Mouse (Mus musculus) CH12.LX (cell line): Measurements from ENCODE around the gene Slc6a2. TPM values are rescaled to one million over a fixed set of nuclear protein-coding genes. Genes with fewer than 3 reads are reported as not detected.

Experiments used
- DNase-seq: peaks from one replicate; pipeline ENCODE4 v3.0.0-alpha.2; 2013; ENCODE audit errors: extremely low read depth
- H3K27ac ChIP-seq: 2 replicates; pipeline ENCODE4 v1.5.1; 2012; ENCODE audit warnings: low read depth, mild to moderate bottlenecking, control low read depth, moderate library complexity; ENCODE audit not compliant: insufficient read depth
- H3K27me3 ChIP-seq: replicated peaks from 2 replicates; pipeline ENCODE3; 2012; ENCODE audit warnings: inconsistent platforms
- H3K36me3 ChIP-seq, 2 experiments: replicated peaks in 1 of 2; 2 replicates each; pipeline versions ENCODE3 to v1.6.1; 2012; ENCODE audit warnings: inconsistent platforms in 1 of 2, low read length in 1 of 2, mild to moderate bottlenecking in 1 of 2, mixed read lengths in 1 of 2, moderate library complexity in 1 of 2; ENCODE audit not compliant: control insufficient read depth in 1 of 2, insufficient read depth in 1 of 2
- H3K4me1 ChIP-seq, 2 experiments: 2 replicates each; pipeline ENCODE4 v1.6.1; 2012; ENCODE audit warnings: inconsistent platforms in 1 of 2, moderate library complexity in 1 of 2; ENCODE audit not compliant: insufficient read depth in 2 of 2, control insufficient read depth in 1 of 2
- H3K4me2 ChIP-seq: 2 replicates; pipeline ENCODE4 v1.6.1; 2012; ENCODE audit warnings: low read depth, mild to moderate bottlenecking, control low read depth; ENCODE audit not compliant: poor library complexity, insufficient read depth, severe bottlenecking
- H3K4me3 ChIP-seq, 3 experiments: fragments of 150-350 bp in 1 of 3; sonication (generic) in 1 of 3; replicated peaks in 1 of 3; 2 replicates each; pipeline versions ENCODE3 to v1.5.1; 2011 to 2012; ENCODE audit warnings: low read depth in 2 of 3, low read length in 2 of 3, mild to moderate bottlenecking in 2 of 3, moderate library complexity in 2 of 3, control low read depth in 1 of 3, improper control_type of control experiment in 1 of 3, inconsistent platforms in 1 of 3, mixed read lengths in 1 of 3; ENCODE audit not compliant: poor library complexity in 1 of 3
- H3K79me2 ChIP-seq: replicated peaks from 2 replicates; pipeline ENCODE4 v1.6.1; 2012; ENCODE audit warnings: mild to moderate bottlenecking, moderate library complexity; ENCODE audit not compliant: control insufficient read depth, poor library complexity, insufficient read depth, severe bottlenecking; ENCODE audit errors: extremely low read depth
- H3K9ac ChIP-seq: 2 replicates; pipeline ENCODE4 v1.6.1; 2012; ENCODE audit warnings: low read depth, mild to moderate bottlenecking, control low read depth, moderate library complexity; ENCODE audit not compliant: insufficient read depth
- H3K9me3 ChIP-seq: replicated peaks from 2 replicates; pipeline ENCODE3; 2012; ENCODE audit warnings: low read length, inconsistent platforms, mixed read lengths
- BHLHE40 ChIP-seq: IDR thresholded peaks from 2 replicates; pipeline ENCODE4 v1.6.1; 2011; ENCODE audit warnings: mild to moderate bottlenecking, low read depth, low read length, improper control_type of control experiment
- CHD1 ChIP-seq: IDR thresholded peaks from 2 replicates; pipeline ENCODE4 v1.6.1; 2012; ENCODE audit warnings: low read depth, low read length, improper control_type of control experiment, inconsistent platforms
- CHD2 ChIP-seq: IDR thresholded peaks from 2 replicates; pipeline ENCODE4 v1.6.1; 2011; ENCODE audit warnings: low read length, improper control_type of control experiment
- CTCF ChIP-seq, 2 experiments: IDR thresholded peaks in 1 of 2; conservative IDR thresholded peaks in 1 of 2; 2 replicates each; pipeline ENCODE4 v1.5.1; 2011 to 2012; ENCODE audit warnings: low read depth in 2 of 2, low read length in 2 of 2, improper control_type of control experiment in 1 of 2, inconsistent platforms in 1 of 2, mild to moderate bottlenecking in 1 of 2, moderate library complexity in 1 of 2
- E2F4 ChIP-seq: IDR thresholded peaks from 2 replicates; pipeline ENCODE4 v1.6.1; 2011; ENCODE audit warnings: low read depth, low read length, improper control_type of control experiment; ENCODE audit not compliant: insufficient replicate concordance
- EP300 ChIP-seq: IDR thresholded peaks from 2 replicates; pipeline ENCODE4 v1.6.1; 2011; ENCODE audit warnings: low read length, improper control_type of control experiment
- ETS1 ChIP-seq: conservative IDR thresholded peaks from 2 replicates; pipeline ENCODE4 v1.6.1; 2012; ENCODE audit warnings: low read depth, mild to moderate bottlenecking, inconsistent platforms, low read length, improper control_type of control experiment, moderate library complexity
- IRF4 ChIP-seq: IDR thresholded peaks from 2 replicates; pipeline ENCODE4 v1.6.1; 2014; ENCODE audit warnings: low read depth, mild to moderate bottlenecking, inconsistent platforms, low read length, improper control_type of control experiment
- JUN ChIP-seq: IDR thresholded peaks from 2 replicates; pipeline ENCODE4 v1.6.1; 2011; ENCODE audit warnings: low read depth, mild to moderate bottlenecking, low read length, improper control_type of control experiment, moderate library complexity; ENCODE audit not compliant: insufficient read depth
- JUND ChIP-seq: conservative IDR thresholded peaks from 2 replicates; pipeline ENCODE4 v1.6.1; 2011; ENCODE audit warnings: low read depth, low read length, improper control_type of control experiment
- MAFK ChIP-seq: IDR thresholded peaks from 2 replicates; pipeline ENCODE4 v1.6.1; 2011; ENCODE audit warnings: low read length, improper control_type of control experiment; ENCODE audit not compliant: insufficient replicate concordance
- MAZ ChIP-seq: IDR thresholded peaks from 2 replicates; pipeline ENCODE4 v1.6.1; 2012; ENCODE audit warnings: low read depth, mild to moderate bottlenecking, inconsistent platforms, low read length, improper control_type of control experiment, moderate library complexity
- MEF2A ChIP-seq: IDR thresholded peaks from 2 replicates; pipeline ENCODE4 v1.6.1; 2014; ENCODE audit warnings: low read depth, mild to moderate bottlenecking, inconsistent platforms, low read length, improper control_type of control experiment, borderline replicate concordance
- NELFE ChIP-seq: IDR thresholded peaks from 2 replicates; pipeline ENCODE4 v1.6.1; 2011; ENCODE audit warnings: low read depth, low read length, improper control_type of control experiment
- NRF1 ChIP-seq: IDR thresholded peaks from 2 replicates; pipeline ENCODE4 v1.6.1; 2014; ENCODE audit warnings: low read depth, mild to moderate bottlenecking, inconsistent platforms, low read length, improper control_type of control experiment, moderate library complexity
- POLR2A ChIP-seq: IDR thresholded peaks from 2 replicates; pipeline ENCODE4 v1.6.1; 2011; ENCODE audit warnings: low read depth, mild to moderate bottlenecking, improper control_type of control experiment, low read length
- SIN3A ChIP-seq: IDR thresholded peaks from 2 replicates; pipeline ENCODE4 v1.6.1; 2012; ENCODE audit warnings: low read length, improper control_type of control experiment, inconsistent platforms
- TBP ChIP-seq: conservative IDR thresholded peaks from 2 replicates; pipeline ENCODE4 v1.6.1; 2011; ENCODE audit warnings: low read depth, low read length, improper control_type of control experiment
- TCF12 ChIP-seq: IDR thresholded peaks from 2 replicates; pipeline ENCODE4 v1.6.1; 2014; ENCODE audit warnings: low read depth, mild to moderate bottlenecking, inconsistent platforms, low read length, improper control_type of control experiment
- USF1 ChIP-seq: IDR thresholded peaks from 2 replicates; pipeline ENCODE4 v1.6.1; 2014; ENCODE audit warnings: low read depth, mild to moderate bottlenecking, inconsistent platforms, low read length, improper control_type of control experiment
- USF2 ChIP-seq: conservative IDR thresholded peaks from 2 replicates; pipeline ENCODE4 v1.6.1; 2011; ENCODE audit warnings: low read depth, low read length, improper control_type of control experiment
- ZC3H11A ChIP-seq: IDR thresholded peaks from 2 replicates; pipeline ENCODE4 v1.6.1; 2012; ENCODE audit warnings: low read depth, mild to moderate bottlenecking, inconsistent platforms, low read length, improper control_type of control experiment
- ZNF384 ChIP-seq: IDR thresholded peaks from 2 replicates; pipeline ENCODE4 v1.6.1; 2012; ENCODE audit warnings: low read depth, low read length, improper control_type of control experiment, inconsistent platforms
- dilution Hi-C: fragments of 300-500 bp; cut with MboI; formaldehyde crosslinking; loops from 2 replicates; pipeline ENCODE4 v1.14.3; 2020; ENCODE audit warnings: low sequenced_read_pairs; ENCODE audit not compliant: extremely low pct_unique_long_range_greater_than_20kb, extremely low pct_ligation_motif_present
- in situ Hi-C: fragments of 300-500 bp; cut with MboI; formaldehyde crosslinking; loops from 3 replicates; pipeline ENCODE4 v1.14.3; 2019; ENCODE audit warnings: low sequenced_read_pairs, low pct_ligation_motif_present, low pct_unique_long_range_greater_than_20kb, mixed read lengths
- polyA plus RNA-seq: library from polyadenylated mRNA; unstranded; fragments of >175 nt; gene quantifications from 2 replicates; pipeline ENCODE4 v1.2.1, GENCODE M21; 2012; ENCODE audit warnings: low read depth; ENCODE audit not compliant: insufficient read length
- total RNA-seq, 2 experiments: library from RNA; depleted of rRNA; stranded (reverse); fragments of 300-350 nt in 1 of 2; fragments of >200 nt in 1 of 2; gene quantifications; 2 replicates each; pipeline ENCODE4 v1.2.3; 2012 to 2014

The Slc6a2 gene
- total and polyA plus RNA-seq, 3 experiments: not detected

- no peaks in the 10 kb centered on the region for H3K4me1 ChIP-seq
- TF ChIP-seq CTCF (conservative IDR thresholded peaks at IDR 0.05 in 1 of 2, IDR thresholded peaks at IDR 0.05 in 1 of 2; ENCODE audit: low read depth in 2 of 2, low read length in 2 of 2): no peak
- TF ChIP-seq, all 38 proteins: peak for 0
- no peaks in the 10 kb centered on the region for H3K27me3 ChIP-seq
- in situ Hi-C loops: no loop called here
- H3K4me2 ChIP-seq: no peak overlapping the region
- no peaks in the 10 kb centered on the region for H3K79me2 ChIP-seq
- no peak overlapping the region for H3K4me3 ChIP-seq
- DNase-seq: no peak
- H3K36me3 ChIP-seq: no peaks in the 10 kb centered on the region
- H3K9me3 ChIP-seq: peaks cover 89% of the 10 kb centered on the region
- H3K27ac ChIP-seq: no peak overlapping the region
- H3K9ac ChIP-seq: no peak overlapping the region
- dilution Hi-C loops: no loop called here
Measured at GRCm38 (mm10) chr8:92949071-92949470, 10.8 kb upstream of the Slc6a2 start.

DNA sequence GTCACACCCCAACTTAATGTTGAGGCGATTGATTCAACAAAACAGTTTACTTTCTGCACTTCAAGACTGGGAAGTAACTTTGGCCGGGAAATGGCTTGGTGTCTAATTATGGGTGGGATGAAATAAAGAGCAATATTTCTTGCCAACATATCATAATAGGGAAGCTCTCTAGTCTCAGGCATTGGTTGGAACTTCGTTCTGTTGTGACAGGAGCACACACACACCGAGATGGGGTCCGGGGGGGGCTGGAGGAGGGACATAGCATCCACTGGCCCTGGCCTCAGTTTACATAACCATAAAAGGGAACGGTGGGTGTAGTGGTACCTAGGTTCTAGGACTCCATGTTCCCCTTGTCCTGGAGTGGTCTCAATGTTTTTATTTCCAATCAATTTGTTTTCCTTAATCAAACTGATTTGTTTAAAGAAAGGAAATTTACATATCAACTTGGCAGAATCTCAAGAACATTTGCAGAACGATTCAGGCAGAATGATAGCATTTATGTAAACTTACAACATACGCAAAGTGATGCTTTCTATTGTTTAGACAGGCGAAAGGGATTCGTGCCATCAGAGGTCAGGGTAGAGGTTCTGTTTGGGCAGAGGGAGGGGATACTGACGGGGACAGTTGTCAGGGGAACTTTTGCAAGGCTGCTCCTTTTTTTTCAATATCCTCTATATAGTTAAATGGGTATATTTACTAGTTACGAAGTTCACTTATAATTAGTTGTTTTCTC is 9.1 kb upstream of the Slc6a2 start:
- no peak for DNase-seq
- Histone ChIP-seq H3K79me2 (no peaks in the 10 kb centered on the region), H3K4me2 (no peak overlapping the region), H3K27me3 (no peaks in the 10 kb centered on the region), H3K4me3 (no peak overlapping the region)
- in situ Hi-C loops: no loop called here
- no peak for TF ChIP-seq POLR2A
- TF ChIP-seq USF1: no peak
- TF ChIP-seq MEF2A: no peak
- no peak for TF ChIP-seq IRF4
- TF ChIP-seq TCF12: no peak
- no peak for TF ChIP-seq E2F4
- TF ChIP-seq NRF1: no peak
- TF ChIP-seq EP300: no peak
- TF ChIP-seq MAZ: no peak
- TF ChIP-seq ZC3H11A: no peak
- no peak for TF ChIP-seq NELFE
- no peak for TF ChIP-seq JUN
- TF ChIP-seq ZNF384: no peak
- TF ChIP-seq, all 38 proteins: peak for 0
- H3K4me1 ChIP-seq: no peaks in the 10 kb centered on the region
- H3K36me3 ChIP-seq: no peaks in the 10 kb centered on the region
- no peak overlapping the region for H3K9ac ChIP-seq
- H3K9me3 ChIP-seq: peaks cover 83% of the 10 kb centered on the region
- H3K27ac ChIP-seq: no peak overlapping the region
- dilution Hi-C loops: no loop called here

GRCm38 (mm10) chr8:92954044-92954443 is 5.8 kb upstream of the Slc6a2 start:
- no peak for TF ChIP-seq SIN3A
- TF ChIP-seq USF2: no peak
- no peak for TF ChIP-seq BHLHE40
- TF ChIP-seq ZC3H11A: no peak
- no peak for TF ChIP-seq CTCF (conservative IDR thresholded peaks at IDR 0.05 in 1 of 2, IDR thresholded peaks at IDR 0.05 in 1 of 2; ENCODE audit: low read depth in 2 of 2, low read length in 2 of 2)
- no peak for TF ChIP-seq TBP
- no peak for TF ChIP-seq ZNF384
- TF ChIP-seq POLR2A: no peak
- no peak for TF ChIP-seq CHD1
- no peak for TF ChIP-seq CHD2
- TF ChIP-seq MAFK: no peak
- TF ChIP-seq ETS1: no peak
- TF ChIP-seq JUND: no peak
- in situ Hi-C loops: no loop called here
- H3K27ac ChIP-seq: no peak overlapping the region
- H3K4me2 ChIP-seq: no peak overlapping the region
- H3K4me3 ChIP-seq: no peak overlapping the region
- H3K4me1 ChIP-seq: no peaks in the 10 kb centered on the region
- H3K9ac ChIP-seq: no peak overlapping the region
- DNase-seq: no peak
- no peaks in the 10 kb centered on the region for H3K27me3 ChIP-seq
- peaks cover 86% of the 10 kb centered on the region for H3K9me3 ChIP-seq
- H3K79me2 ChIP-seq: no peaks in the 10 kb centered on the region
- H3K36me3 ChIP-seq: no peaks in the 10 kb centered on the region
- dilution Hi-C loops: no loop called here
